Mouse (Mus musculus) macrophage (primary cell): ENCODE results near the gene Rmnd5a. TPM values are rescaled to one million over a fixed set of nuclear protein-coding genes. Genes with fewer than 3 reads are reported as not detected.

Source experiments
- polyA plus RNA-seq: library from polyadenylated mRNA; stranded (reverse); fragments of 250-400 nt; gene quantifications from 3 replicates; pipeline ENCODE4 v1.2.4, GENCODE M21; 2018; ENCODE audit warnings: inconsistent platforms

Gene Rmnd5a
- polyA plus RNA-seq, 1 experiment from 2014 or later: 39.1 TPM

Other genes with a start within 250 kb of the Rmnd5a start
- gene Fabp1, start 240.8 kb downstream of the Rmnd5a start, polyA plus RNA-seq: not detected in 3 replicates
- gene Krcc1, start 169.0 kb downstream of the Rmnd5a start, polyA plus RNA-seq: 102 to 223 TPM (median 117 TPM) in 3 replicates
- gene Smyd1, start 118.4 kb downstream of the Rmnd5a start, polyA plus RNA-seq: not detected in 3 replicates
- gene Cd8b1, start 117.8 kb downstream of the Rmnd5a start, polyA plus RNA-seq: 0.16 TPM in 1 of 3 replicates, not detected in the others
- gene Cd8a, start 67.2 kb downstream of the Rmnd5a start, polyA plus RNA-seq: 0.07 TPM in 1 of 3 replicates, not detected in the others
- 26.5 to 29.9 TPM (median 26.5 TPM) in 3 replicates for gene Rnf103, start 53.3 kb upstream of the Rmnd5a start, polyA plus RNA-seq
- 114 to 245 TPM (median 121 TPM) in 3 replicates for gene Chmp3, start 103.2 kb upstream of the Rmnd5a start, polyA plus RNA-seq
- 19.4 to 30.0 TPM (median 25.2 TPM) in 3 replicates for gene Kdm3a, start 192.4 kb upstream of the Rmnd5a start, polyA plus RNA-seq